ENCODE assay signal across 23 mouse cellular contexts in the genomic region with DNA sequence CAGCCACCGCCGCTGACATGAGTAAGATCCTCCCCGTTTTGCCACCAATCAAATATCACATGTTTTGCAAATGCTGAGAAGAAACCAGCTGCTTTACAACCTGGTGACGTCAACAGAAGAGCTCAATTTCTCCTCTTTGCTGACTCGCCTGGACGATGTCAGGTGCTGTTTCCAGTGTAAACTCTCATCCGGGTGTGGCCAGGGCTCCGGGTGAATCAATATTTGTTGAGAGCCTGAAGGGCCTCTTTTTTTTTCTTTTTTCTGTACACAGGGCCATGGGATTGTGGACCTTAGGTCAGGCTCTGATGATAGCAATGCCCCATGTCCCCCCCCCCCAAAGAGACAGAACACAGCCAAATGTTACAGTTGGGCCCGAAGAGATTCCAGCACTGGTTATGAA. TPM values are rescaled to one million over a fixed set of nuclear protein-coding genes. Genes with fewer than 3 reads are reported as not detected.
A peak's percentile ranks its signal among the peaks of the same experiment; 100 is the strongest.
DNase-seq lines count a peak whose midpoint lies in the region; ATAC-seq and TF ChIP-seq lines count a peak whose summit lies in the region.
"Had no signal": no experiment of that assay in that cellular context is flagged by ENCODE, and none has a peak within 500 bp of the region (broad histone marks: within the 10 kb centered on the region; RNA-seq: fewer than 3 reads in every experiment).

No protein-coding gene starts in this region.

- no peak overlapping the region for H3K27ac ChIP-seq in liver, embryonic 15.5 days (replicated peaks)
- H3K27ac ChIP-seq: forebrain, embryonic 12.5 days; gastrocnemius, adult 2 months; kidney, postnatal 0 days; layer of hippocampus, adult 2 months; midbrain, embryonic 13.5 days; neural tube, embryonic 13.5 days had no signal

- peak; percentile 76 for ATAC-seq in liver, embryonic 15.5 days (ENCODE audit: insufficient read depth)
- ATAC-seq: midbrain, embryonic 13.5 days had no signal

- TF ChIP-seq POLR2A in lung, adult 2 months (IDR thresholded peaks at IDR 0.05; ENCODE audit: borderline replicate concordance, extremely low read depth, low read depth, low read length): no peak

- no peaks in the 10 kb centered on the region for H3K36me3 ChIP-seq in liver, embryonic 15.5 days (replicated peaks)
- H3K36me3 ChIP-seq: forebrain, embryonic 12.5 days; midbrain, embryonic 13.5 days; neural tube, embryonic 13.5 days had no signal

- WGBS in lung, adult 2 months: 56% methylated on average over 9 of the region's 9 CpGs
- WGBS in large intestine, adult 2 months: 24% methylated on average over 9 of the region's 9 CpGs
- WGBS in liver, embryonic 15.5 days (ENCODE audit: insufficient replicate concordance): 63% methylated on average over 9 of the region's 9 CpGs

- no peaks in the 10 kb centered on the region for H3K9me3 ChIP-seq in liver, embryonic 15.5 days (replicated peaks)
- H3K9me3 ChIP-seq: forebrain, embryonic 12.5 days; midbrain, embryonic 13.5 days; neural tube, embryonic 13.5 days had no signal

- peaks cover 3% of the 10 kb centered on the region; the same call in 1 of the 2 replicates for H3K27me3 ChIP-seq in liver, embryonic 15.5 days
- H3K27me3 ChIP-seq: CH12.LX; forebrain, embryonic 12.5 days; midbrain, embryonic 13.5 days; neural tube, embryonic 13.5 days had no signal

- no peak overlapping the region for H3K9ac ChIP-seq in liver, embryonic 15.5 days
- H3K9ac ChIP-seq: forebrain, embryonic 12.5 days; midbrain, embryonic 13.5 days; neural tube, embryonic 13.5 days had no signal

- H3K4me2 ChIP-seq in liver, embryonic 15.5 days: peak overlapping the region; percentile 27
- H3K4me2 ChIP-seq: forebrain, embryonic 12.5 days; heart, embryonic 11.5 days; midbrain, embryonic 13.5 days; neural tube, embryonic 13.5 days had no signal

- H3K4me3 ChIP-seq in lung, adult 2 months (replicated peaks; ENCODE audit: extremely low read depth, low read depth, low read length): no peak overlapping the region
- H3K4me3 ChIP-seq in liver, embryonic 15.5 days (replicated peaks): no peak overlapping the region
- H3K4me3 ChIP-seq: forebrain, embryonic 12.5 days; gastrocnemius, adult 2 months; layer of hippocampus, adult 2 months; midbrain, embryonic 13.5 days; neural tube, embryonic 13.5 days had no signal

- no peaks in the 10 kb centered on the region for H3K4me1 ChIP-seq in lung, adult 2 months (ENCODE audit: control insufficient read depth, insufficient read depth, low read length)
- peaks cover 14% of the 10 kb centered on the region; the same call in 1 of the 2 replicates for H3K4me1 ChIP-seq in liver, embryonic 15.5 days (replicated peaks)
- H3K4me1 ChIP-seq: forebrain, embryonic 12.5 days; midbrain, embryonic 13.5 days; neural tube, embryonic 13.5 days had no signal

- no peak for TF ChIP-seq CTCF in lung, adult 2 months (IDR thresholded peaks at IDR 0.05; ENCODE audit: insufficient read depth, low read length)

- DNase-seq in lung, postnatal 25 days (ENCODE audit: low spot score): peak; percentile 42
- no peak for DNase-seq in lung, adult 2 months
- DNase-seq in large intestine, adult 2 months (ENCODE audit: low read depth, low spot score): peak; percentile 68
- DNase-seq in yolk sac, embryonic 10.5 days (ENCODE audit: low spot score): peak; percentile 89
- DNase-seq in thymus, adult 18-20 months: no peak
- DNase-seq in retina, postnatal 1 day: no peak
- DNase-seq: adrenal gland, postnatal 25 days; cerebellum, adult 8-10 months; gastrocnemius, adult 2 months; heart, postnatal 10 days; layer of hippocampus, postnatal 36 days; spleen, adult 18-20 months; thymus, postnatal 25 days had no signal

RNA-seq across cellular contexts. Expression of gene Hcar2, which starts 10.8 kb away (rescaled TPM):
- polyA plus RNA-seq in lung, adult 2 months (2012; rRNA removed): 6.0 and 12.9 TPM in 2 replicates
- polyA plus RNA-seq in large intestine, adult 2 months (2012; rRNA removed): 0.71 and 0.97 TPM in 2 replicates
- polyA plus RNA-seq in liver, embryonic 15.5 days (2015; fragmentation: Nextera tagmentation; extraction: Ambion mirVana): 0.18 and 0.32 TPM in 2 replicates
- polyA plus RNA-seq: embryonic facial prominence, embryonic 11.5 days; forebrain, embryonic 12.5 days; heart, embryonic 11.5 days; hindbrain, embryonic 11.5 days; kidney, postnatal 0 days; midbrain, embryonic 13.5 days; neural tube, embryonic 13.5 days had no signal

RNA-seq across cellular contexts. Expression of gene Hcar1, which starts 25.3 kb away (rescaled TPM):
- 1.4 and 2.7 TPM in 2 replicates for polyA plus RNA-seq in lung, adult 2 months (2012; rRNA removed)
- polyA plus RNA-seq in large intestine, adult 2 months (2012; rRNA removed): 3.3 and 3.7 TPM in 2 replicates
- polyA plus RNA-seq in liver, embryonic 15.5 days (2015; fragmentation: Nextera tagmentation; extraction: Ambion mirVana): 0.10 and 0.13 TPM in 2 replicates
- polyA plus RNA-seq: heart, embryonic 11.5 days had no signal

RNA-seq across cellular contexts. Expression of gene Denr, which starts 52.5 kb away (rescaled TPM):
- polyA plus RNA-seq in lung, adult 2 months (2012; rRNA removed): 18.7 and 20.3 TPM in 2 replicates
- polyA plus RNA-seq in large intestine, adult 2 months (2012; rRNA removed): 8.8 and 14.5 TPM in 2 replicates
- polyA plus RNA-seq in liver, embryonic 15.5 days (2015; fragmentation: Nextera tagmentation; extraction: Ambion mirVana): 30.9 and 42.8 TPM in 2 replicates

Comparison
In these comparisons a context has a peak if more than half of its experiments do, and no peak if none do; other contexts are left out.
1. DNase-seq: peak in lung, postnatal 25 days (single experiment), large intestine, adult 2 months (single experiment) and yolk sac, embryonic 10.5 days (single experiment); none in lung, adult 2 months (single experiment), thymus, adult 18-20 months (0 of 2) and retina, postnatal 1 day (single experiment).